Mouse (Mus musculus) pancreas, adult 10 weeks (tissue): ENCODE measurements around the gene Scp2d1. TPM values are rescaled to one million over a fixed set of nuclear protein-coding genes. Genes with fewer than 3 reads are reported as not detected.

ENCODE experiments used
- polyA plus RNA-seq: library from polyadenylated mRNA; stranded (reverse); fragments of 350-450 nt; fragmentation: Illumina TruSeq; extraction: RNeasy Lipid Tissue Mini Kit (QIAGEN cat#74804); gene quantifications from one replicate; pipeline ENCODE4 v1.2.3, GENCODE M21; 2015; ENCODE audit warnings: low read depth, low replicate concordance; ENCODE audit not compliant: insufficient read depth

The Scp2d1 gene
- polyA plus RNA-seq: not detected

DNA sequence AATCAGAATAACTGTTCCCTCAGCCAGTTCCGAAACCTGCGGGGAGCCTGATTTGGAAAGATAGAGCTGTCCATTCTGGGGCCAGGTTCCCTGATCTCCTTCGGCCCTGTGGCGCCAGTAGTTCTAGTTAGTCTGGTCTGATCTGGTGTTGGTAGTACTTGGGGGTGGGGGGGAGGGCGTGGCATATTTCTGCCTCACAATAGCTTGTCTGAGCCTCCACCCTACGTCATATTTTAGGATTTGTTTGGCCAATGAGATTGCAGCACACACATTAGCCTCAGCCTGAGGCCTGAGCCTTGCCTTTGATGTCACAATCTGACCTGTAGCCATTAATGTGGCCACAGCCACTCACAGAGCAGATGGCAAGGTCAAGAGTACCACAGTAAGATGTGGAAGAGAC lies at the start of gene Scp2d1:
TSS of gene Scp2d1 (plus strand) at position 301 of the 400 bp plus-strand sequence.

Other genes starting within 250 kb of the Scp2d1 start
- gene Smim26, start 229.6 kb upstream of the Scp2d1 start, polyA plus RNA-seq: 13.4 TPM
- gene Dtd1, start 223.8 kb upstream of the Scp2d1 start, polyA plus RNA-seq: 4.6 TPM